Mouse (Mus musculus): ENCODE results near the gene Nap1l5.
"Not testable (repeated sequence)": the region's sequence is repeated elsewhere in the genome, so short reads cannot be mapped to it uniquely, and the experiment has no call there.

Nap1l5 gene

DNA sequence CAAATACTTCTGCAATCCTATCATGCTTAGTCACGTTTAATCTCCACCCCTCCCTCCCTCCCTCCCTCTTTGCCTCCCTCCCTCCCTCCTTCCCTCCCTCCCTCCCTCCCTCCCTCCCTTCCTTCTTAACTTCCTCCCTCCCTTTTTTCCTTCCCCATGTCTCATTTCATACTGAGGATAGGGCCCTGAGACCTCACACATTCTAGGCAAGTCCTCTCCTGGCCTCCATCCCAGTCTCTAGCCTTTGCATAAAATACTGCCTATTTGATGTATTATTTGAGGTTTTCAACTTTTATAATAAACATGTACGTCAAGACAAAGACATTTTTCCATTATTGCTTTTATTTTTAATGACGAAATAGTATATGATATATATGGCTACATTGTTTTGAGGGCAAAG lies 6.7 kb upstream of the Nap1l5 start:
- in situ Hi-C loops (cut with MboI; ENCODE audit: low pct_unique_long_range_greater_than_20kb in 1 of 2, low sequenced_read_pairs in 2 of 2, unreplicated experiment in 1 of 2): no loop called here

DNA sequence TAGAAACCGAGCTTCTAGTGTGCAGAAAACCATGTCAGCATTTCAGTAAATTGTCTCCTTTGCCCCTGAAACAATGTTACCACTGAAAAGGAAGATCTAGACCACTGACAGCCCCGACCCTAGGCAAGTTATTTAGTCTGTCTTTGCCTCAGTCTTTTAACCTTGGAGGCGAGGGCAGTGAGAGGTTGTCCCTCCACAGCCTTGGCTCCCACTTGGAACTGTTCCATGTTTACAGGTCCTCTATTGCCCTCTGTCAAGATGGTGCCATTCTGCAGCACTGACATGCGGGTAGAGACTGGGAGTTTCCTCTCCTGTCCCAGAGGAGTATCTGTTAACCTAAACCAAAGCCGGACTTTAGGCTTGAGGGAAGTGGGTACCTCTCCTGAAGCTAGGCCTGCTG lies 6.0 kb upstream of the Nap1l5 start:
- in situ Hi-C loops (cut with MboI; ENCODE audit: low pct_unique_long_range_greater_than_20kb in 1 of 2, low sequenced_read_pairs in 2 of 2, unreplicated experiment in 1 of 2): no loop called here

DNA sequence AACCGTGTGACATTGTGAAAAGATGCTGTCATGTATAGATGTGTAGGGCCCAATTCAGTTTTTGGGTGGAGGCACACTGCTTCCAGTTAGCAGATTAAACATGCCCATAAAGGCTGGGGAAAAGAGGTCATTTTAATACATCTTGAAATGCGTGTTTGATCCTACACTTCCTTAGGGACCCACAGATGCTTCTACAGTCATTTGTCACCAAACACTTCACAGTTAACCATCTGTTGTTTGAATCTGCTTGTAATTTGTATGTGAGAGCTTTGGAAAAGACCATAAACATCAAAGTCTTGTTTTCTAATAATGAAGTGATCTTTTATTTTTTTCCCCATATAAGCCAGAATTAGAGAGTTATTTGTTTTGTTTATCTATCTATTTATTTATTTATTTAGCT lies 915 bp upstream of the Nap1l5 start:
- in situ Hi-C loops (cut with MboI; ENCODE audit: low pct_unique_long_range_greater_than_20kb in 1 of 2, low sequenced_read_pairs in 2 of 2, unreplicated experiment in 1 of 2): no loop called here

DNA sequence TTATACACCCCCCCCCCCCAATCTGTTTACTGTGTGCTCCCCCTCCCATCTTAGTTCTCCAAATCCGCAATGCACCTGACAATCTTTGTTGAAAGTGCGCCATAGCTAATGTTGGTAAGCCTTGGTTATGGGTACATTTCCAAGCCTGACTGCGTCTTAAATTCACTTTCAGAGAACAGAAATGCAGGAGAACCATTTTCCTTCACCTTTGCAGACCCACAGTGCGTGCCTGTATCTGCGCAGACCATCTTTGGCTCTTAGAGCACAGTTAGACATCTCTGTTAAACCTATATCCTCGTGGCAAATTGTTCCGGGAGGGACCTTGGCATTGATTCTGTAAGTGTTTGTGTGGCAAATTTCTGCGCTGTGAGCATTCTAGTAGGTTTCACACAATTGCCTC lies 460 bp upstream of the Nap1l5 start:
- in situ Hi-C loops (cut with MboI; ENCODE audit: low pct_unique_long_range_greater_than_20kb in 1 of 2, low sequenced_read_pairs in 2 of 2, unreplicated experiment in 1 of 2): no loop called here

DNA sequence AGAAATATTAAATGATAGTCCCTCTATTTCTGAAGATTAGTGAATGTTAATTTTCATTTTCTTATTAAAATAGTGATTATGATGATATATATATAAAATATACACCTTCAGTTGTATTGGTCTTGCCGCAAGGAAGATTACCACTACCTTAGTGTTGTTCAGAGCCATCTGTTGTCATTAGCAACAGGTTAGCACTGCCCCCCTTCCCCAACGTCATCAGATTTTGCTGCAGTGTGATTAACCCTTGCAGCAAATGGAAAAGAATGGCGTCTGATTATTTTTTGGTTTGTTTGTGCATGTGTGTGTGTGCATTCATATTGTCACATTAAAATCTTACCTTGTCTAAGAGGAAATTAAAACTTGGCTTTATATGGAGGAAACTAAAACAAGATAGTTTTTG lies 2.3 kb downstream of the Nap1l5 start:
- in situ Hi-C loops (cut with MboI; ENCODE audit: low pct_unique_long_range_greater_than_20kb in 1 of 2, low sequenced_read_pairs in 2 of 2, unreplicated experiment in 1 of 2): no loop called here

DNA sequence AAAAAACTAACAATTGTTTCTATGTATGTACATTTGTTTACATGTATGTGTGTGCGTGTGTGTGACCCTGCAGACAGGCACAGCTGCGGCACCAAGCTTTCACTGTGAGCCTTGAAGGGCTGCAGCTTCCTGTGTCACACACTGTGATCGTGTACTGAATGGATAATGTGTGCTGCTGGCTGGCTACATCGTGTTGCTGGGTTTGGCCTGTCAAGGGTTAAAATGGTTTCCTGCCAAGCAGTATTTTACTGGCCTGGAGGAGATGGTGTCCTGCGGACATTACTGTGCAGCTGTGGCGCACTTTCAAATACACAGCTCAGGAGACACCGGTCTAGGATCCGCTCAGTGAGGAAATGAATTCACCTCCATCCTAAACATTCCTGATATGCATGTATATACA lies 3.7 kb downstream of the Nap1l5 start:
- in situ Hi-C loops (cut with MboI; ENCODE audit: low pct_unique_long_range_greater_than_20kb in 1 of 2, low sequenced_read_pairs in 2 of 2, unreplicated experiment in 1 of 2): no loop called here

DNA sequence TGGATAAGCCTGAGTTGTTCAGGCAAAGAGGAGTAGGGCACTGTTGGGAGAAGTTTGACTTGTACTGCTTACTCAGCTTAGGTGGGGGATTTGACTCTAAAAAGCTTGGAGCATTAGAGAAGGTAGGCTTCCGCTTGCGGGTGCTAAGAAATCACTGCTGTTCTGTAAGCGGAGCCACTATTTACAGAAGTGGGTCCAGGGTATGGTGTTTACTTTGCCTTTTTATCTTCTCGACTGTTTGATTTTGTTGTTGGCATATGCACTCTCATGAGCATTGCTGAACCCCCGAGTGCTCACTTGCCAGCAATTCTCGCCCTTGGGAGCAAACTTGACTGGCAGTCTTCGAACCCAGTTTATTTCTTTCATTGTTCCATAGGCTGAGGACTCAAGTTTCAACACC lies 6.3 kb downstream of the Nap1l5 start:
- in situ Hi-C loops (cut with MboI; ENCODE audit: low pct_unique_long_range_greater_than_20kb in 1 of 2, low sequenced_read_pairs in 2 of 2, unreplicated experiment in 1 of 2): no loop called here

DNA sequence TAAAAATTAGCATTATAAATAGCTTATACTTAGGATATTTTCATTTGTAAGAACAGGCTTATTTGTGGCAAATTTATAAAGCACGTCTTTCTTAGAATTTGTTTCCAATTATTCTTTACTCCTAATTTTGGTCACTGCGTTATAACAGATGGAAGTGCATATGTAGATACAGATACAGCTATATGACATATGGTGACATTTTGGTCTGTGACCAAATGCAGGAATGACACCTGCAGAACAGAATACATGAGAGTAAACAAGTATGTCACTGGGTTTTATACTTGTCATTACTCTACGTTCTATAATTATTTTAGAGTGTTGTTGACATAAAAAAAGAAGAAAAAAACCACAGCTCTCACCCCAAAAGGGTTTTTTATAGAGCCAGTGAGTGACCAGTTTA lies 7.8 kb downstream of the Nap1l5 start:
- in situ Hi-C loops (cut with MboI; ENCODE audit: low pct_unique_long_range_greater_than_20kb in 1 of 2, low sequenced_read_pairs in 2 of 2, unreplicated experiment in 1 of 2): no loop called here

DNA sequence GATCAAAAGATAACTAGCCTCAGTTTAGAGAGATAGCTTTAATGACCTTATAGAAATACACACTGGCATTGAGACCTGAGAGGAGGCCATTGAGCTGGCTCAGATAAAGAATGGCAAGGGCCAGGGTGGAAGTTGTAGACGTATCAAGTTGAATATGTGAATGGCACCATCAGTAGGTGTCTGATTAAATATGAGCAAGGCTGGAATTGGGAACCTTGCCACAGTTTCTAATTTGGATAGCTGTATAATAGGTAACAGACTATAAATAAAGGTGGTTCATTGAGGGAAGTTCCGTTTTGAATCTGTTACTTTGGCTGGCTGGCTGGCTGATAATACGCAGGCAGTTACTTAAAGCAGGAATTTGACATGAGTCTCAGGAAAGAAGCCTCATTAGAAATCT lies 10.2 kb downstream of the Nap1l5 start:
- in situ Hi-C loops (cut with MboI; ENCODE audit: low pct_unique_long_range_greater_than_20kb in 1 of 2, low sequenced_read_pairs in 2 of 2, unreplicated experiment in 1 of 2): no loop called here

DNA sequence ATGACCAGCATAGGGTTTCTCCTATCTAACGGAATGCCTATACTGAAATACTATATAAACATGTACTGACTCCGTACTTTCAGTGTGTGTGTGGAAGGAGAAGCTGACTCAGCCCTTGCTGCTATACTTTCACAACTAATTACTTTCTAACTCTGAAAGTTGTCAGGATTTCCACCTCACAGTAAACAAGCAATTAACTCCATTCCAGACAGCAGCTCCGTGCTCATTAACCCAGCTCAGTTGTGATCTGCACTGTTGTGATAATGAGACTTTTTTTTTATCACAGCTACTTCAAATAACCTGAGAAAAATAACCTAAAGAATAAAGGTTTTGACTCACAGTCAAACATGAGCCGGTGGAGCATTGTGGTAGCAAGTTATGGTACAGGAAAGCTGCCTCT lies 11.9 kb downstream of the Nap1l5 start:
- in situ Hi-C loops (cut with MboI; ENCODE audit: low pct_unique_long_range_greater_than_20kb in 1 of 2, low sequenced_read_pairs in 2 of 2, unreplicated experiment in 1 of 2): no loop called here

DNA sequence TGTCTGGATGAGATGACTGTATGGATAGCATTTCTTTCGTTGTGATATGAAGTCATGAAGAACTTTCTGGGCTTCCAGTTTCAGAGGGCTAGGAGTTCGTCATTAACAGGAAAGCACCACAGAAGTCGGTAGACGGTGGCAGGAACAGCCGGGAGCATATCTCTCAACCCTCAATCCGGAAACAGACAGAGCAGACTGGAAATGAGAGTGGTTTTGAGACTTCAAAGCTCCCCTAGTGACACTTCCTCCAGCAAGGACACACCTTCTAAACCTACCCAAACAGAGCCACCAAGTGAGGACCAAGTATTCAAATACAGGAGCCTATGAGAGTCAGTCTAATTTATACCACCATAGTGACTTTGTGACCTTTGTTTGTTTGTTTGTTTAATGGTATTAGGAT lies 13.6 kb downstream of the Nap1l5 start:
- in situ Hi-C loops (cut with MboI; ENCODE audit: low pct_unique_long_range_greater_than_20kb in 1 of 2, low sequenced_read_pairs in 2 of 2, unreplicated experiment in 1 of 2): no loop called here

DNA sequence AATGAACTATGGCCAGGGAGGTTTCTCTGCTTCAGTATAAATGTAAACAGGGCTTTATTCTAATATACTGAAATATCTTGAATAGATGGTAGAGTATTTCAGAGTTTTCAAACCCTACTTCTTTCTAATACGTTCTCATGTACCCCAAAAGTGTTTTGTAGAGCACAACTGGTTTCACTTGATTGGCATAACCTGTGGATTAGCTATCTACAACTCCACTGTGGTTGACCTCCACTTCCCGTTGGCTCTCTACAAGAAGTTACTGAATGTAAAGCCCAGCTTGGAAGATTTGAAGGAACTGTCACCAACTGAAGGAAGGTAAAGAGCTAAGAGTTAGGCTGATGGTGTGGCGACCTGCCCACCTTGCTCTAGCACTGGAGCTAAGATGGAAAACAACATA lies 17.0 kb downstream of the Nap1l5 start:
- in situ Hi-C loops (cut with MboI; ENCODE audit: low pct_unique_long_range_greater_than_20kb in 1 of 2, low sequenced_read_pairs in 2 of 2, unreplicated experiment in 1 of 2): no loop called here

DNA sequence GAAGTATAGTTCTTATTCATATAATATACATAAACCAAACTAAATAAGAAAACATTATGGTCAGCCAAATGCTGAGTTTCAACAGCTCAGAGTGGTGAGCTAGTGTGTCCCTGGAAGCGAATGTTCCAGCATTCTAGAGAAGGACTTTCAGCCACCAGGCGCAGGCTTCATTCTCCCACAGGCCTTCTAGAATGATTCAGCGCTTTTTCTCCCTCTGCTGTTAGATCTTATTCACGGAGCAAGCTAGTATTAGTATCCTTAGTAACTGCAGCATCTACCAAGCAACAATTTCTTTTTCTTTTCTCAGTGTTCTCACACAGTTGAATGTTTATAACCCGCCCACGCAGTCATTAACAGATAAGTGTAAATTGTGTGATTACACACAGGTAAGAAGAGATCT lies 24.6 kb downstream of the Nap1l5 start:
- in situ Hi-C loops (cut with MboI; ENCODE audit: low pct_unique_long_range_greater_than_20kb in 1 of 2, low sequenced_read_pairs in 2 of 2, unreplicated experiment in 1 of 2): no loop called here

DNA sequence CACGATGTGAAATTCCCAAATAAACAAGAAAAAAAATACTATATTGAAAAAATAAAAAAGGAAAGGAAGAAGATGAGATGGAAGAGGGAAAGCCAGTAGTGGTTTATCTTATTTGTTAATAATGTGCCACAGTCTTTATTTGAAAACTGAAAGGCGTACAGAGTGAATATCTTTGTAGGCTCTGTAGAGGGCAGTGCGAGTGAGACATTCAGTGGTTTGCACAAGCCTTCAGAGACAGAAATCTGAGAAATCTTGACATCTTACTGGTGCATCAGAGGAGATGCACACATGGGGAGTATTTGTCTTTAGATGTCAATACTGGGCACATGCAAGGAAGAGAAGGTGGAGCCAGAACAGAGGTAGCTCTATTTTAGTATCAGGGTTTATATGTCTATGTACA lies 25.5 kb downstream of the Nap1l5 start:
- in situ Hi-C loops (cut with MboI; ENCODE audit: low pct_unique_long_range_greater_than_20kb in 1 of 2, low sequenced_read_pairs in 2 of 2, unreplicated experiment in 1 of 2): no loop called here

DNA sequence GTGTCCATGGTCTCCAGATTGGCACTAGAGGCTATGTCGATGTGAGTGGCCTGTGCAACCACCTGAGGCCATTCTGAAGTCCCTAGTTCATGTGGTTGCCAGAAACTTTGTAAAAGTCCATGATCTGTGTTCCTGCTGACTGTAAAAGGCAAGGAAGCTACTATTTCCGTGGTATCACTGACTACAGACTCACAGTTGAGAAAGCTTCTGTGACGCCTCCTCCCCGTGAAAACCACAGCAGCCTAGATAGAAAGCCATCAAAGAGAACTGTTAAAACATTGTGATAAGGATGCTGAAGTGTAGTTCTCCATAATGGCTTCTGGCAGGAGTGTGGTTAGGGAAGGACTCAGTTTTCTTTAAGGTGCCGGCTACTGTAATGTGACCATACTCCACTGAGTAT lies 26.0 kb downstream of the Nap1l5 start:
- in situ Hi-C loops (cut with MboI; ENCODE audit: low pct_unique_long_range_greater_than_20kb in 1 of 2, low sequenced_read_pairs in 2 of 2, unreplicated experiment in 1 of 2): no loop called here

DNA sequence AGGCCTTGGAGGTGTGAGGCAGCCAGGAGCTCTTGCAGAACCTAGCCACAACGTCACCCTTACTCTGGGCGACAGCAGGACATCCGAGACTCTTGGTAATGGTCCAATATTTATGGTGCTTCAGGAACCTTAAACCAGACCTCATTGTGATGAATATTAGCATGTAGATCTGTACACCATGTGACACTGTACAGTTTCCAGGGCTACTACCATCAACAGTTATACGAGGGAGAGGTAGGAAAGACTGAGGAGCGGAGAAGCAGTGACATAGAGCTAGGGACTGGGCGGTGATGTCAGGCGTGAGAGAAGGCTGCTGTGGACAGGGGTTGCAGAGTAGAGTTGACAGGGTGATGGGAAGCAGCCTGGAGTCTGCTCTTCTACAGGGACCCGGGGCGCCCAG lies 26.9 kb downstream of the Nap1l5 start:
- in situ Hi-C loops (cut with MboI; ENCODE audit: low pct_unique_long_range_greater_than_20kb in 1 of 2, low sequenced_read_pairs in 2 of 2, unreplicated experiment in 1 of 2): no loop called here

DNA sequence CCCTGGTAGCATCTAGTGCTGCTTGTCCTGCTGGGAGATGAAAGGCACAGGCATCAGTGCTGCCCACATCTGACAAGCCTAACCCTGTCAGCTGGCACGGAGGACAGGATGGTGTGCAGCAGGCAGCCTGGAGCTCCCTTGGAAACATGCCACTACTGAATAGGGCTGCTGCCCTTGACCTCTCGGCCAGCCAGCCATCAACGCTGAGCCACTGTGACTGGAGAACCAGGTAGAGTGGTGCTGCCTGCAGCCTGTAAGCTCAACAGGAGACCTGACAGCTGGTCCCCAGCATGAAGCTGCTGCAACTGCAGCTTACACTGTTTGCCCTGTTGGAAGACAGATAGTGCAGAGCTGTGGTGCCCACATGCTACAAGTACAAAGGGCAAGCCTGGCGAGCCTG lies 27.3 kb downstream of the Nap1l5 start:
- in situ Hi-C loops (cut with MboI; ENCODE audit: low pct_unique_long_range_greater_than_20kb in 1 of 2, low sequenced_read_pairs in 2 of 2, unreplicated experiment in 1 of 2): no loop called here

DNA sequence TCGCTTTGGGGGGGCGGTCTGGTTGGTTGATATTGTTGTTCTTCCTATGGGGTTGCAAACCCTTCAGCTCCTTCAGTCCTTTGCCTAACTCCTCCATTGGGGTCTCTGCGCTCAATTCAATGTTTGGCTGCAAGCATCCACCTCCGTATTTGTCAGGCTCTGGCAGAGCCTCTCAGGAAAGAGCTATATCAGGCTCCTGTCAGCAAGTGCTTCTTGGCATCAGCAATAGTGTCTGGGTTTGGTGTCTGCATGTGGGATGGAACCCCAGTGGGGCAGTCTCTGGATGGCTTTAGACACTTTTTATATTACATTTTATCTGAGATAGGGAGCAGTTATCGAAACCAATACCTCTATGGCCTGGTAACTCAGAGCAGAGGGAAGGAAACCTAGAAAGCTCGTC lies 39.0 kb downstream of the Nap1l5 start:
- in situ Hi-C loops (cut with MboI; ENCODE audit: low pct_unique_long_range_greater_than_20kb in 1 of 2, low sequenced_read_pairs in 2 of 2, unreplicated experiment in 1 of 2): not testable (repeated sequence)

DNA sequence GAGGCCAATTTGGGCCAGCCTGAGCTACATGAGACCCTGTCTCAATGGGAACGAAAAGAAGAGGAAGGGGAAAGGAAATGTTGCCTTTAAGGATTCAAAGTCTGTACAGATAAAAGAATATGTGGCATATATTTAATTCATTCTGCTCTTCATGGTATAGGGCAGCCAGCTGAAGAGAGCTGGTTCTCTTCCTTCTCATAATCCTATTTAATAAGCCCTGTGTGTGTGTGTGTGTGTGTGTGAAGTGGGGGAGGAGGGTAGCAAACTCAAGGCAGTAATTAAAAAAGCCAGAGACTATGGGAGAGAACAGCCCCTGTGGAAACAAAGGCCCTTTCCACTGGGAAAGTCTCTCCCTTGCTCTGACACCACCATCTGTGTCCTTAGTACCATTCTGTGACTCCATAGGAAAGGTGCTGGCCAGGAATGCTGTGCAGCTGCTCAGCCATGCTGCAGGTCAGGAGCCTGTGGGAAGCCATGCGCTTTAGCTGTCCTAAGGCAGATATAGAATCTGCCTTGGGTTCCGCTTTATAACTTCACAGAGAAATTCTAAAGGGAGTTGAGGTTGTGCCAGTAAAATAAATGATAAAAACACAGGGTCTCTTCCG lies 43.1 kb downstream of the Nap1l5 start:
- in situ Hi-C loops (cut with MboI; ENCODE audit: low pct_unique_long_range_greater_than_20kb in 1 of 2, low sequenced_read_pairs in 2 of 2, unreplicated experiment in 1 of 2): no loop called here

DNA sequence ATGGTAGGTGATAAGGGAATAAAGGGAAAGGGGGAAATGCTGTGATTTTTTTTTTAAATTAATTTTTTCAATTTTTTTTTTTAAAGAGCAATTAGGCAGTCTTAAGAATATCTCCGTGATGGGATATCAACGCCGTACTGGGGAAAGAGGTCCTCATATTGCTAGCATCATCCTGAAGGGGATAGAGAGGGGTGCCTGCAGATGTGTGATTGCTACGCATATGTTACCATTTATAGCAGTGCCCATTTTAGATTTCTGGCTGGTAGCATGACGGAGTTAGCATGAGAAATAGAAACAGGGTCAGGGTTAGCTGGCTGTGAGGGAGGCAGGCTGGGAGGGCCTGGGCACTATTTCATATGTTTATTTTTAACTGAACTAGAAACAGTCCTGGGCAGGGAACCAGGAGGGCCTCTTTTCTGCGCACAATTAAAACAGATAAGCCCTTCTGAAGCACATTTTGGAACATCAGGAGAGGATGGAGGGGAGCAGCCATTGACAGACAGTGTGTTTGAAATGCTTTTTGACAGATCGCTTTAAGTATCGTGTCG lies 44.4 kb downstream of the Nap1l5 start:
- in situ Hi-C loops (cut with MboI; ENCODE audit: low pct_unique_long_range_greater_than_20kb in 1 of 2, low sequenced_read_pairs in 2 of 2, unreplicated experiment in 1 of 2): no loop called here

DNA sequence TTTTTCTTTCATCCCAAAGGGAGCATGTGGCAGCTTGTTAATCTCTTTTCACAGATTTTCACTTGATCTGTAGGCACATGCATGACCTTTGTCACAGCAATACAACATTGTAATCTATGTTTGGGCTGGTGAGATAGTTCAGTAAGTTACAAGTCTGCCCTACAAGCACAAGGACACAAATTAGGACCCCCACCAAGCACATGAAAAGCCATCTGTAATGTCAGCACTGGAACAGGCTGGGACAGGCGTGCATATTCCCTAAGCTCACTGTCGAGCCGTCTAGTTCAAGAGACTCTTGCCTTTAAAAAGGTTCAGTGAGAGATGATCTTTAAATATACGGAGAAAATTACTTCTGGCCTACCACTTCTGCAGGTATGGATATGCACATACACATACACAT lies 47.4 kb downstream of the Nap1l5 start:
- in situ Hi-C loops (cut with MboI; ENCODE audit: low pct_unique_long_range_greater_than_20kb in 1 of 2, low sequenced_read_pairs in 2 of 2, unreplicated experiment in 1 of 2): no loop called here
